Mouse (Mus musculus): Measurements from ENCODE around the gene Cyb5b.
"Not testable (repeated sequence)": the region's sequence is repeated elsewhere in the genome, so short reads cannot be mapped to it uniquely, and the experiment has no call there.

Gene Cyb5b

DNA sequence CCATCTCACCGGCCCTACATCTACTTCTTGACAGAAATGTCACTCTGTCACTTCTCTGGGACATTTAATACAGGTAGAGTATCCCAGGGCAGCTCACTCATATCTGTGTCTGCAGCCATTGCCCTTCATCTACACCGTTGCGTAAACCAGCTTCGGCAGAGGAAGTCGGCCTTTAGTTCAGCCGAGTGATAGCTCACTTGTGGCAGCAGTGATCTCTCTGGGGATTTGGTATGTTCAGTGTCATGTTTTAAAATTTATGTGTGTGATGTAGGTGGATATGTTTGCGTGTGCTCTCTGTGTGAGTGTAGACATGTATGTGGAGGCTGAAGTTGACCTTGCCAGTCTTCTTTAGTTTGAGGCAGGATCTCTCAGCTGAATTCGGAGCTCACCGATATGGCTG is 15.3 kb downstream of the Cyb5b start:
- CTCF ChIA-PET: interaction anchor here (0.6 kb wide), 2 partner anchors 39 to 135 kb away, joined by 3 to 7 read pairs; no protein-coding TSS in a partner anchor

DNA sequence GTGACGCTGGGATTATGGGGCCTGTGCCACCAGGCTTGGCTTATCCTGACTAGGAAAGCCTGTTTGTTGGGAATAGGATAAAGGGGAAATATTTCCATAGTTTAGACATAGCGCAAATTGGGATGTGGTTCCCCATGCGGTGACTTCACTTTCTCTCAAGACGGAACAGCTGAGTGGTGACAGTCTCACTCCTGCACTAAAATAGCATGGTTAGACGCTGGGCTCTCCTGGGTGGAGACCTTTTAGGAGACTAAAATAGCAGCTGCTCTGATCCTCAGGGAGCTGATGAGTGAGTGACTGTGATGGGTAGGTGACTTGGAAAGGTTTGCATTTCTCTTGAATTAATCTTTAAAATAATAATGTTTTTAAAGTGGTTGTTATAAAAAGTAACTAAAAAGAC is 17.4 kb downstream of the Cyb5b start:
- CTCF ChIA-PET: no interaction called here

DNA sequence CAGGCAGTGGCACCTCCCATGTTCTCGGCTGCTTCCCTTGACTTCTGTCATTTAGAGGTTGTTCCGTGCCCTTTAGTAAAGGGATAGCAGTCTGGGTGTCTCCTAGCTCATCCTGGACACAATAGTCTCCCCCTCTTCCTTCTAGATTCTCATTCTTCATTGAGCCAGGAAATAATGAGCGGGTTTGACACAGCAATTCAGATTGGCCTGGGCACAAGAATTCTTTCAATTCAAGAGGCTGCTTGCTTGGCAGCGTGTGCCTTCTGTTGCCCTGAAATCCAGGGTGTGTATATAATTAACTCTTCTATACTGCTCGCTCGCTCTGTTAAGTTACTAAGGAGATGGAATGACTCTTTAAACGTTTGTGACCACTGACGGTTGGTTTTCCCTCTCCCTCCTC is 21.7 kb downstream of the Cyb5b start:
- CTCF ChIA-PET: no interaction called here

DNA sequence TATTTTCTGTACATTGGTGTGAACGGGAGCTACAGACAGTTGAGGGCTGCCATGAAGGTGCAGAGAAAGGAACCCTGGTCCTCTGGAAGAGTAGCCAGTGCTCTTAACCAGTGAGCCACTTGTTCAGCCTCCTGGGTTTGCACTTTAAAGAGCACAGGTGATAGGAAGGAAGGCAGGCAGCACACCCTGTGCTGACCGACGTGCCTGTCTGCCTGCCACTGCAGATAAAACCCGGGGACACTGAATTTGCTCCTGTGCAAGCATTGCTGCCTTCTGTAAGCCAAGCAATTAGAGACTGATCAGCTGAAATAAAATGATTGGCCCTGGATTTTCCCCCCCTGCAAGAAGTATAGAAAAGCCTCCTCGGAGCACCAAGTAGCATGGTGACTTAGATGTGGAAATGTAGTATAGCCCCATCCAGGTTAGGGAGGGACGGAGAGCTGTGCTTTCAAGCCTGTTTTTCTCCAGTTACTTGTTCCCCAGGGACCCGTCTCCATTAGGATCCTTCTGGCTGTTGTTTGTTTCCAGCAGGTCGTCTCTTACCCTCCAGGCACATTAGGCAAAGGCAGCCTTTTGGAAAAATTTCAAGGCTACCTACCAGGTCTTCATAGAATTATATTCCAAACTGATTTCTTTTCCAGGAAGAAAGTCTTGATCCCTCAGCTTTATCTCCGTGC is 22.7 kb downstream of the Cyb5b start:
- CTCF ChIA-PET: interaction anchor here (0.6 to 0.9 kb wide), 2 partner anchors 47 to 152 kb away, joined by 3 read pairs; no protein-coding TSS in a partner anchor

DNA sequence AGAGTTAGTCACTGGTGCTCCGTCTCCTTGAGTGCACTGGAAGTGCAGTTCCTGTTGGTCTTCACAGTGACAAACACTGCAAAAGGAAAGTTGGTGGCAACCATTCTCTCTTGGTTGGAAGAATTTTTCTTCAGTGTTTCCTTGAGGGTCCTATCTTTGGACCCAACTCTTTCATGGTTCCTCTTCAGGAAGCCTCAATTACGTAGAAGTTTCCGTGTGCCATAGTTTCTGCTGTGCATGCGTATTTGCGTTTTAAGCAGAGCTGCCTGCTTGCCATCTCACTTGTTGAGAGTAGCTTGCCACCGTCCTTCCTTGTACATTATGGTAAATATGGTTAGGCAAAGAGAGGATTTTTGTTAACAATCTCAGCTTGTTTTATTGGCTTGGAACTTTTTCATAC is 30.7 kb downstream of the Cyb5b start:
- CTCF ChIA-PET: no interaction called here

DNA sequence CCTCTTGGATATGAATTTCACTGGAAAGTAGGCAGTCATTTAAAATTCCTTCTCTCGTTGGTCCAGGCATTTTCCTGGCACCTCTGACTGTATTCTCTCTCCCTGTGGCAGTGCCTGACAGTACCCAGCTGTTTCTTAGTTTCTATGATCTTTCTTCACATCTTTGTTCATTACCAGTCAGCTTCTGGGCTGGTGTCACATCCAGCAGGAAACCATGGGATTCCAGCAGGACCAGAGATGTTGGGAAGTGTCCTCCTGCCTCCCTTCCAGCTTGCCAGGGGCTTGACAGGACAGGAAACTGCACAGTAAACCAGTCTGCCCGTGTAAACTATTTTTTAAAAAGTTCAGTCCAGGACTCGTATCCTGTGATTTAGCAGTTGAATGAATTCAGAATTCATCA is 34.6 kb downstream of the Cyb5b start:
- CTCF ChIA-PET: no interaction called here

DNA sequence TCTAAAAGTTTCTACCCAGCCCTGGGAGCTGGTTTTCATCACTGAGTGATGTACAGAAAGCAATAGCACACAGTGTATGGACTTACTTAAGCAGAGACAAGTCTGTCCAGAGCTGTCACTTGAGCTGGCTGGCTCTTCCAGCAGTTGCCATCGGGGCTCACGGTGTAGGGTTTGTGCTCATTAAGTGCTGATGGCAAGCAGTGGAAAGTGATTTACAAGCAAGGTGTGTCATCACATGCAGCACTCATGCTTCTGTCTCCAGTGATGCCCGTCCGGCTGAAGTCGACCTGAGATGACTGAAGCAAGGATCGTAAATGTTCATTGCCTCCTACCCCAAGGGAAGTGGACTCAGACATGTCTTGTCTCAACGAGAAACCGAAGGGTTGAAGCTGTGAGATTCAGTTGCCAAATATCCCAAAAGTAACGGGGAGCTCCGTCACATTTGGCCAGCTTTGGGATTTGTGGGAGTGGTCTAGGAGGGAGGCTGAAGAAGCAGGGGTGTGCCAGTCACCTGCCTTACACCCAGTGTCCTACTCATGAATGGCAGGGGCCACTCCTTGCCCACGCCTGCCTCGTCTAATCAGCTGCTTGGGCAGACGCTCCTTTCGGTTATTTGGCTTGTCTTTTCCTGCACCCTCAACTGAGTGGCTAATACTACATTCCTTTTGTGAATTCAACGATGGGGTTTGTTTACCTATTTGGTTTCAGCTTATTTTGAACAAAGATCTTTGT is 36.4 kb downstream of the Cyb5b start:
- CTCF ChIA-PET: no interaction called here

DNA sequence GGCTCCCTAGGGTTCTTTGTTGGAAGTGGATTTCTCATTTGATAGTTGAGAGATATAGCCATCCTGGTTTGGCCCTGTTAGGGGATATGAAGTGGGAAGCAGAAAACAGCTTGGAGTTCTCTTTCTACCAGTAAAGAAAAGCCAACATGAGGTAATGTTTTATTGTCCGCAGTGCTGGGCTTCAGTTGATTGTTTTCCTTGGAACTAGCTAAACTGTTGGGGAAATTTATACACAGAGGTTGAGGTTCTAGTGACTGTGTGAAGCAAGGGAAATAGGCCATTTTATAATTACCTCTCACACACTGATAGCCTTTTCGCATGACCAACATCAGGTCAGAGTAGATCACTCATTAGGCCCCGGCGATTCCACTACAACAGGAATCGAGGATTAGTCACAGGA is 37.2 kb downstream of the Cyb5b start:
- CTCF ChIA-PET: no interaction called here

DNA sequence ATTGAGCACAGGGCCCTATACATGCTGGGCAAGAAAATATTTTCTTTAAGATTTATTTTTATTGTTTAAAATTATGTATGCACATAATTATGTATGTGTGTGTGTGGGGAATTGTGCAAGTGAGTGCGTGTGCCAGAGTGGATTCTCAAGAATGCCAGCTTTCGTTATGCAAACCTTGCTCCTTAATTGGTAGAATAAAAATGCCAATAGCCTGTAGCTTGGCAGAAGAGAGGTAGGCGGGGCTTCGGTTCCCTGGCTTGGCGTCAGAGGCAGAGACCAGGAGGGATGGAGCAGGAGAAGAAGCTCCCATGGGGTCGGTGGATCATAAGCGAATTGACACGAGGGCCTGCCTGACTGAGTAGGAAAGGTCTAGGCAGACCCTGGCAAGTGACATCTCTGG is 42.2 kb downstream of the Cyb5b start:
- CTCF ChIA-PET: no interaction called here

DNA sequence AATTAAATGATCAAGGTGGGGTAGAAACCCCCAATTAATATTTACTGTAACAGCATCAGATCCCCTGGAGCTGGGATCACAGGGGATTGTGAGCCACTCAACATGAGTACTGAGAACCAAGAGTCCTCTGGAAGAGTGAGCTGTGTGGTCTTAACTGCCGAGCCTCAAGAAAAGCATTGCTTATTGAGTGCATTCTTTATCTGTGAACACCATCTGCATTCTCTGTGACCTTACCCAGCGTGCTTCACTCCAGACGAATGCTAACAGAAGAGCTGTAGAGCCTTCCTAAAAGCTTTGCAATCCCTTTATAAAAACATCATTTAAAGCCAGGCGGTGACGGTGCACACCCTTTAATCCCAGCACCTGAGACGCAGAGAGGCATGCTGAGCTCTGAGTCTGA is 42.9 kb downstream of the Cyb5b start:
- CTCF ChIA-PET: interaction anchor here (0.7 kb wide), 1 partner anchor 80 kb away, joined by 5 read pairs; no protein-coding TSS in a partner anchor

DNA sequence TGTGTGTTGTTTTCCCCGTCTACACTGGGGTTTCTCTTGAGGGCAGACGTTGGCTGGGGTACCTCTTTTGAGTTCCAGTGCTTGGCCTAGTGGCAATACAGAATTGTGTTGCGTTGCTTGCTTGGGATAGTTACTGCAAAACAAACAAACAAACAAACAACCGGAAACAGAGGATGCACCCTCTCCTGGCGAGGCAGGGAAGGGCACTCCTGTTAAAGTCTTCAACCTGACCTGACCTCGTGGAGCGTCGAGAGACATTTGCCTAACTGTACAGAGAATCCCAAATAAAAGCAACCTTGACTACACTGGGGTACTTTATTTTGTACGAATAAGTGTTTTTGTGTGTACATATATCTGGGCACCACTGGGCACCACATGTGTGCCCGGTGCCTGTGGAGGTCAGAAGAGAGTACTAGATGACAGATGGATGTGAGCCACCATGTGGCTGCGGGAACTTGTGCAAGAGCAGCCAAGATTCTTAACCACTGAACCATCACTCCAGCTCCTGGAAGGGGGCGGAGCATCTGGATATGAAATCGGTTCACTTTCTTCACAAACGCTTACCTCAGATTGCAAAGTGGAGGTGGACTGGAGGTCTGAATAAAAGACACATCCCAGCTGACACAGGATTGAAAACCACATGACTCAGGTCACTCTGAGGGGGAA is 44.5 kb downstream of the Cyb5b start:
- CTCF ChIA-PET: no interaction called here

DNA sequence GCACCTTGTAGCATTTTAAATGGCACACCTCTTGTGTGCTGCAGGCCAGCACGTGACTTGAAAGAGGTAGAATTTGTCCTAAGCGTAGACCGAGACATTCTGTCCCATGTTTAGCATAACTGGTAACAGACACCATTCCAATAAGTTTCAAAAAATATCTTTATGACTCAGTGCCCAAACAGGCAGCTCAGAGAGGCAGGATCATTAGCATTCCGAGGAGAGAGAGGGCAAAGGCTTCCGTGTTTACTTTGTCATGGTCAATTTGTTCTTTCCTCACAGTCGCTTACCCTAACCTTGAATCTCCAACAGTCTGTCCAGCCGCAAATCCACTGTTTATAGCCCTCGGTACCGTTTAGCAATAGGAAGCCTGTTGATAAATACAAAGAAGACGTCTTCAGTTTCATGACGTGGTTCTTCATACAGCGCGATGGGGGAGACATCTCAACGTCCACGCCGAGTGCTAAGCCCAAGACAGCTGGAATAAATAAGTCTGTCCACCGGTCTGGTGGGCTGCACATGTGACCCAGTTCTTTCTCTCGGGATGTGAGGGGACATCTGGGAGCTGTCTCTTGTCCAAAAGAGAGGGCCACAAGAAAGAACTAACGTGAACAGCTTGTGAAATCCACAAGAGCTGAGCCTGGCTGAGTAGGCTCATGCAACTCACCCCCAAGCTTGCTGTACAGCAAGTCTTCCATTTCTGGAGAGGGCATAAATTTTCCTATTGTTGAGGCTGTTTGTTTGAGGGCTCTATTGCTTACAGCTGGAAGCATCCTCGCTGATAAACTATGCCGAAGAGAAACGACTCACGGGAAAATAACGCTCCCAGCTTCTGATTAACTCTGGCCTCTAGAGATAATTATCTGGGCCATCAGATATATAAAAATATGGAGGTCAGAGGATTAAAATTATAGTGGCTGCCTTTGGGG is 47.7 kb downstream of the Cyb5b start:
- CTCF ChIA-PET: no interaction called here

DNA sequence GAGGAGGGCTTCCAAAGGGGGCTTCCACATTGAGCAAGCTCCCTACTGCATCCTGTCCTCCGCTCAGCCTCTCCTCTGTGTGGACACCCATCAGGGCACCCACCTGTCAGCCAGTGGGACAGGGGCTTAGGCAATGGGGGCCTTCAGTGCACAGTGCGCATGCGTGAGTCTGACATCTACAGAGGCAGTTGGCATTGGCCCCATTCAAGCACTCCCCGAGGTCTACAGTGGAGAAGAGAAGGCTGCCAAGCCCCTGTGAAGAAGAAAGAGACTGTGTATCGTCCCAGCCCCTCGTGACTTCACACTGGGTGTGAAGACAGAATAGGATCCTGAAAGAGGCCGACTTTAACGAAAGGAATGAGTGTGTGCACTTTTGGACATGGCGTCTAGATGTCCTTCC is 54.7 kb downstream of the Cyb5b start:
- CTCF ChIA-PET: no interaction called here

DNA sequence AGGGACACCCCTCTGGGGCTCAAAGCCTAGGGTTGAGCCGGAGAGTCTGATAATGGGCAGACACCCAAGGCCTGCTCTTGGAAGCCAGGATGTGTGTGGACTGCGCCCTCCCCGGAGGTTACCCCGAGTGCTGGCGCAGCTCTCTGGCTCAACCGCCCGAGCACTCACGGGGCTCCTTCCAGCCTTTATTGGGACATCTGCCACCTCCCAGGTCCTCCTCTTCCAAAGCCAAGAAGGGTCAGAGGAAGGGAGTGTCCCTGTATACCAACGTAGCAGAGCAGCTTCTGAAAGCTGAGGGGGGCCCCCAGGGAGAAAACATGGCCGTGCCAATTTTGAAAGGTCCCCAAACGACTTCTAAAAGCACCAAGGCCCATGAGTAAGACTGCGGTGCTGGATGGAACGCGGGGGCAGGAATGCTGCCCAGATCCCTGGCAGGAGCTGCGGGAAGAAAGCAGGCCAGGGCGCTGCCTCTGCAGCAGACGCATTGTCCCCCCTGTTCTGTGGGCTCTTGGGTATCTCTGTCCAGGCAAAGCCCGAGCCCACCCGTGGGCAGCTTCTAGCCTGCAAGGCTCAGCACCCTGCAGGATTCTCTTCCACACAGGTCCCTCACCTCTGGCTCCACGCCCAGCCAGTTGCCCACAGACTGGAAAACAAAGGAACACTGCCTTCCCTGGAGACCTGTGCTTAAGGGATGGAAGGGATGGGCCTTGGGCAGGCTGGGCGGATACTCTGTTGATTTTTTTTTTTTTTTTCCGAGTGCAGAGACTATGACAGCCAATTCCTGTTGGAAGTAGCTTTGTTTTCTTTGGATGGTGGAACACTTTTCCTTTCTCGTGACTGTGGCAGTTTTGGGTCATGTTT is 55.5 kb downstream of the Cyb5b start:
- CTCF ChIA-PET: no interaction called here

DNA sequence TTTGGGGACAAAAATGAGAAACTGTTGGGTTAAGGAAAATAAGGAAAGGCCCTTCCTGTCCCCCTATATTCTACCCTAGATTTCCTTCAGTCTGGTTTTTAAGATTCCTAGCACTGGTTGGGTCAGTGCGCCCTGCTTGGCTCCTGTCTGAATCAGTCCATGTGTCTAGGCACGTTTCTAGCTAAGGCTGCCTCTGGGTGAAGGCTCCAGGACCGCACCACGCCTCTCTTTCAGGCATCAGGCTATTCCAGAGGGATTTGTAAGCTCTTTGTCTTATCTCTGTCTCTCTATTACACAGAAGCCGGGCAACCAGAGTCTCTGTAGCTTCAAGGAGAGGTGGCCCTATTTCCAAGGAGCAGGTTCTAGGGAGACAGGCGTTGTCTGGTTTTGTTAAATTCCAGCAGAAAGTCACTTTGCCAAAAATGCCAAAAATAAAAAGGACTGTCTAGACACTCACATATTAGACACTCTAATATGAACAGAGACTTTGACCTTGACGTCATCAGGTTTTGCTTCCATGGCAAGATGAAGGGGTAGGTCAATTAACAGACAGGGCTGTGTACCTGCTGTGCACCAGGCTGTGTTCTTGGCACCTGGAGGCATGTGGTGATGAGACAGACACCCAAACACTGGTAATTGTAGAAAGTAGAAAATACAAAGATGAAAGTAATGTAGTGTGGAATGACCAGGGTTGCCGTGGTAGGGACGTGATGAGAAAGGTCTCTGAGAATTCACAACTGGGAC is 56.5 kb downstream of the Cyb5b start:
- CTCF ChIA-PET: no interaction called here

DNA sequence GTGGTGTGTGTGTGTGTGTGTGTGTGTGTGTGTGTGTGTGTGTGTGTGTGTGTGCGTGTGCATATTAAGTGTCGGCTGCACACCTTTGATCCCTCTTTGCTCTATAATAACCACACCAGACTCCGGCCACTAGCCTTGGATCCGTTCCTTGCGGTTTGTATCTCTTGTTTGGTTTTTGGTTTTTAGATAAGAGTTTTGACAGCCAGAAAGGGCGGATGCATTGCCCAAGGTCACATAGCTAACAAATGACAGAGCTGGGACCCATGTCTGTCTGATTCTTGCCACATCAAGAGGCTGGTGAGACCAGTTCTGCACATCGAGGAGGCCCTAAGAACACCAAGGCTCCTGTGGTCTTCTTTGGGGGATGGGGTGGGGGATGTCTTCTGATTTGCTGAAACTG is 58.7 kb downstream of the Cyb5b start:
- CTCF ChIA-PET: no interaction called here

DNA sequence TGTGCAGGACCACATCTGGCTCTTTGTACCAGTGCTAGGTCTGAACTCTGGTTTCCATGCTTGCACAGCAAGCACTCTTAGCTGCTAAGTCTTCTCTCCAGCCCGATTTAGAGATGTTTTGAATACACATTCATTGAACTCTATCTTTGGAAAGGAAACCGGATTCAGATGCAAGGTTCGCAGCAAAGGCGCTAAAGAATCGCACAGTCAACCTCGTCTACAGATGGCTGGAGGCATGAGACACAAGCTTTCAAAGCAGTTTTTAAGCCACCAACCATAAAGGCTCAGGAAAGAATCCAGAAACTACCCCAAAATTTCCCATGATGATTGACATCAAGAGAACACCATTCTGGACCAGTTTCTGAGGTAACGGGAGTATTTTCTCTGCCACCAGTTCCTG is 61.6 kb downstream of the Cyb5b start:
- CTCF ChIA-PET: no interaction called here

DNA sequence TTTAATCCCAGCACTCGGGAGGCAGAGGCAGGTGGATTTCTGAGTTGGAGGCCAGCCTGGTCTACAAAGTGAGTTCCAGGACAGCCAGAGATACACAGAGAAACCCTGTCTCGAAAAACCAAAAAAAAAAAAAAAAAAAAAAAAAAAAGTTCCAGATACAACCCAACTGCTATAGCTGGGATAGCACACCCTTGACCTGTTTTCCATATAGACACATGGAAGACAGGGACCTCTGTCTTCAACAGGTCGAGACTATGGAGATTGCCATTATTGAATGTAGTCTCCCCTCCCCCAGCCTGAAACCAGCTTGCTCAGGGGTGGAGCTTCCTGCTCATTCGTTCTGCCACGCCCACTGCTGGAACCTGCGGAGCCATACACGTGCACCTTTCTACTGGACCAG is 66.8 kb downstream of the Cyb5b start:
- CTCF ChIA-PET: not testable (repeated sequence)

DNA sequence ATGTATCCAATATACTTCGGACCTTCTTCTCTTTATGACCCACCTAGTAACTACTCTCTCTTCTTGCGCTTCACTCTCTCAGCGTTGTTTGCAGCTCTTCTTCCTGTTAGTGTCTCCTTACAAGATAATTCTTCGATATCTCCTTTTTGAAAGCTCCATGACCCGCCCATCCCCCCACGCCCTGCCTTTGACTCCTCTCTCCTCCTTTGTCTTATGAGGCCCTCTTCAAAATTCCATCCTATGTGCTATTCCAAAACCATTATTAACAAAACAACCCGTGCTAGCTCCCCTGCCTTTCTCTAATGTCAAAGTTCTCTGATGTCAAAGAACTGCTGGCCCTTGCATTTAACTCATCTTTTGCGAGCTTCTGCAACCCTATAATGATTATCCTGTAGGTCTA is 67.7 kb downstream of the Cyb5b start:
- CTCF ChIA-PET: no interaction called here

DNA sequence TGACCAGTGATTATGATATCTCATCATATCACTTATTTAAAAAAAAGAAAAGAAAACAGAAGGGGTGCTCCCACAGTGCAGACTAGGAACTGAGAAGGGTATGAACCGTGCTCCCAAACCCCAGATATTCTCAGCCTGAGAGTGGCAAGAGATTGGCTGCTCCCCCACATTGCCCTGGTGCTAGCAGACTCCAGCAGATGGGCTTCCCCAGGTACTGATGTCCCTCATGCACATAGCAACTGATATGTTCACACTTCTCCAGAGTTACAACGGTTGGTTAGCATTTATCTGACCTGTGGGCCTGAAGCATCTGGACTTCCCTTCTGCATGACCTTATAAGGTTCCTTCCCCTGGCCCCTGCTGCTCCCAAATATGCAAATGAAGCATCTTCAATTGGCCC is 68.6 kb downstream of the Cyb5b start:
- CTCF ChIA-PET: no interaction called here
